Mouse (Mus musculus) cerebellum, adult 2 months (tissue): ENCODE data around the gene Ankrd11. TPM values are rescaled to one million over a fixed set of nuclear protein-coding genes. Genes with fewer than 3 reads are reported as not detected.
"Not testable (repeated sequence)": the region's sequence is repeated elsewhere in the genome, so short reads cannot be mapped to it uniquely, and the experiment has no call there.

Experiments
- DNase-seq, 2 experiments: peaks; one replicate each; pipeline ENCODE4 v3.0.0; 2021
- H3K27ac ChIP-seq: fragments of 200-500 bp; 2 replicates; pipeline ENCODE4 v1.5.1; 2012; ENCODE audit warnings: low read length, control low read depth, inconsistent platforms; ENCODE audit not compliant: insufficient read depth
- H3K27me3 ChIP-seq: fragments of 200-500 bp; 2 replicates; pipeline ENCODE4 v1.6.1; 2012; ENCODE audit warnings: inconsistent platforms, mild to moderate bottlenecking, low read length, moderate library complexity; ENCODE audit not compliant: control insufficient read depth, insufficient read depth
- H3K4me1 ChIP-seq: fragments of 200-500 bp; 2 replicates; pipeline ENCODE4 v1.6.1; 2011; ENCODE audit warnings: low read length; ENCODE audit not compliant: control insufficient read depth, insufficient read depth
- H3K4me3 ChIP-seq: fragments of 200-500 bp; replicated peaks from 2 replicates; pipeline ENCODE3; 2011; ENCODE audit warnings: mild to moderate bottlenecking, low read depth, low read length, control low read depth; ENCODE audit not compliant: insufficient read depth
- CTCF ChIP-seq: fragments of 200-500 bp; IDR thresholded peaks from 2 replicates; pipeline ENCODE4 v1.5.1; 2011; ENCODE audit warnings: low read depth, mild to moderate bottlenecking, control low read depth, low read length, moderate library complexity, borderline replicate concordance; ENCODE audit not compliant: insufficient read depth
- POLR2A ChIP-seq: fragments of 200-500 bp; IDR thresholded peaks from 2 replicates; pipeline ENCODE4 v1.6.1; 2011; ENCODE audit warnings: low read length, control low read depth, borderline replicate concordance; ENCODE audit not compliant: insufficient read depth
- WGBS: fragments of 180-500 bp; shearing (Covaris S2); methylation state at CpG from one replicate; pipeline ENCODE4 v1.1.7; 2018; 5-methylcytosine and 5-hydroxymethylcytosine counted together
- polyA plus RNA-seq: library from polyadenylated mRNA; depleted of rRNA; stranded (reverse); fragments of >200 nt; gene quantifications from 2 replicates; pipeline ENCODE4 v1.2.3, GENCODE M21; 2012

Gene Ankrd11
- polyA plus RNA-seq, 1 experiment: 105 TPM

DNA sequence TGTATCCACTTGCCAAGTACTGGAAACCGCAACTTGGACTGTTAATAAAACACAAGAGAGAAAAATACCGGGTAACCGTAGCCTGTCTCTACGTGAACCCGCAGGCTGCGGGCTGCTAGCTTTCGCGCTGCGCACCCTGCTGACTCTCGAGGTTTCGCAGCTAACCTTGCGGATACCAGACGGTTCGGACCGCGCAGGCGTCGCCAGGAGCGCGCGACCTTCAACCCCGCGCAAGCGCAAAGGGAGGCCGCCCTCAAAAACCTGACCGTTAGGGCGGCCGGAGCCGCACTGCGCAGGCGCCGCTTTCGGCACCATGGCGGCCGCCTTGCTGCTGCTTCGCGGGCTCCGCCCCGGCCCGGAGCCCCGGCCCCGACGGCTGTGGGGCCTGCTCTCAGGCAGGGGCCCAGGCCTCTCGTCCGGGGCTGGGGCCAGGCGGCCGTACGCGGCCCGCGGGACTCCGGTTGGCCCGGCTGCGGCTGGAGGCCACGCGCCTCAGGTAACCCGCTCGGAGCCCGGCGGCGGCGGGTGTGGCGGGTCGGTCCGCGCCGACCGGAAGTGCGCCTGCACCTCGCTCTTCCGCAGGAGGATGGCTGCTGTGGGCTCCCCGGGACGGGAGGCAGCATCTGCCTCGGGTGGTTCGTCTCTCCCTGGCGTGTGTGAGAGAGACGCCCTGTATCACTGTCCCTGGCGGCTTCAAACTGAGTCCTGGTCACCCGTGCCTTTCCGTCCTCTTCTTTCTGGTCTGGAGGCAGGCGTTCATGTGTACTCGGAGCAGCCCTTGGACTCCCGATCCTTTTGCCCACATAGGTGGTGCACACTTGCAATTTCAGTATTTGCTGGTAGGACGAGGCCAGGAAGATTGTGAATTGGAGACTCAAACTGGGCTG lies 23.4 kb upstream of the Ankrd11 start:
- H3K27ac ChIP-seq: peak overlapping the region; percentile 87
- DNase-seq: peak; percentile 95 to 97
- H3K27me3 ChIP-seq: no peaks in the 10 kb centered on the region
- peaks cover 9% of the 10 kb centered on the region; the same call in 1 of the 2 replicates for H3K4me1 ChIP-seq
- TF ChIP-seq POLR2A (peak; percentile 90), CTCF (peak; percentile 40; the same call in 1 of the 2 replicates)
- H3K4me3 ChIP-seq: peak overlapping the region; percentile 93
- WGBS: under 1% methylated on average over 81 of the region's 84 CpGs

GRCm38 (mm10) chr8:123064809-123065213 lies 22.7 kb upstream of the Ankrd11 start:
- no peak for DNase-seq
- no peak for TF ChIP-seq CTCF
- Histone ChIP-seq H3K4me3 (peak overlapping the region; percentile 93), H3K27ac (peak overlapping the region; percentile 87), H3K4me1 (peaks cover 9% of the 10 kb centered on the region), H3K27me3 (no peaks in the 10 kb centered on the region)
- WGBS: 1% methylated on average over 14 of the region's 14 CpGs

- TF ChIP-seq CTCF (no peak), POLR2A (no peak)
- no peaks in the 10 kb centered on the region for H3K27me3 ChIP-seq
- peaks cover 9% of the 10 kb centered on the region for H3K4me1 ChIP-seq
- H3K27ac ChIP-seq: peak overlapping the region; percentile 87; the same call in 1 of the 2 replicates
- DNase-seq: no peak
- H3K4me3 ChIP-seq: no peak overlapping the region
- 63% methylated on average over 4 of the region's 4 CpGs for WGBS
Measured at GRCm38 (mm10) chr8:123064072-123064471, 22.0 kb upstream of the Ankrd11 start.

DNA sequence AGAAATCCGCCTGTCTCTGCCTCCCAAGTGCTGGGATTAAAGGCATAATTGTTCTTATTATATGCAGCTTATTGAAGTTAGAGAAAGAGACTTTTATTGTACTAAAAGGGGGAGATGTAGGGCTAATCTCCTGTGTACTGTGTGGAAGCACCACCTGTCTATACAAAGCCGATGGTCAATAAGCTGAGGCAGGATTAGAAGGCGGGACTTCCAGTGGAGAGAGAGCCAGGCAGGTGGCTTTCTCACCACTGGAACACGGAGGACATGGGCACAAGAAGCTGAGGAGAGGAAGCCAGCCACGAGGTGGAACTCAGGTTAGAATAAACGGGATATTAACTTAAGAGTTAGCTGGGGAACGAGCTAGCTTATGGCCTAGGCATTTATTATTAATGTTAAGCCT lies 20.6 kb upstream of the Ankrd11 start, which contains the start of gene Spg7:
Gene Spg7 (plus strand): TSS at position 222 of the 400 bp plus-strand sequence.
- H3K4me3 ChIP-seq: no peak within 1 kb of the TSS
- no peak within 1 kb of the TSS for H3K27ac ChIP-seq
- WGBS: 79% methylated on average over 7 of the region's 7 CpGs
- DNase-seq: no peak
- H3K4me1 ChIP-seq: peaks cover 9% of the 10 kb centered on the region
- H3K27me3 ChIP-seq: no peaks in the 10 kb centered on the region
- TF ChIP-seq CTCF (no peak), POLR2A (no peak)

GRCm38 (mm10) chr8:123051458-123051857 lies 9.4 kb upstream of the Ankrd11 start:
- no peak overlapping the region for H3K27ac ChIP-seq
- TF ChIP-seq CTCF (no peak), POLR2A (no peak)
- no peaks in the 10 kb centered on the region for H3K4me1 ChIP-seq
- 76% methylated on average over 5 of the region's 5 CpGs for WGBS
- no peak for DNase-seq
- no peak overlapping the region for H3K4me3 ChIP-seq
- no peaks in the 10 kb centered on the region for H3K27me3 ChIP-seq

GRCm38 (mm10) chr8:123048402-123048801 lies 6.3 kb upstream of the Ankrd11 start:
- no peaks in the 10 kb centered on the region for H3K27me3 ChIP-seq
- 87% methylated on average over 7 of the region's 7 CpGs for WGBS
- TF ChIP-seq POLR2A: no peak
- TF ChIP-seq CTCF: no peak

GRCm38 (mm10) chr8:123047827-123048226 lies 5.8 kb upstream of the Ankrd11 start:
- Histone ChIP-seq H3K27me3 (no peaks in the 10 kb centered on the region), H3K27ac (no peak overlapping the region), H3K4me1 (no peaks in the 10 kb centered on the region), H3K4me3 (no peak overlapping the region)
- TF ChIP-seq POLR2A (no peak), CTCF (no peak)
- WGBS: 88% methylated on average over 7 of the region's 7 CpGs
- DNase-seq: no peak

More at GRCm38 (mm10) chr8:123048402-123048801, 6.3 kb upstream of the Ankrd11 start:
- H3K4me1 ChIP-seq: no peaks in the 10 kb centered on the region
- H3K27ac ChIP-seq: no peak overlapping the region
- H3K4me3 ChIP-seq: no peak overlapping the region
- DNase-seq: no peak

DNA sequence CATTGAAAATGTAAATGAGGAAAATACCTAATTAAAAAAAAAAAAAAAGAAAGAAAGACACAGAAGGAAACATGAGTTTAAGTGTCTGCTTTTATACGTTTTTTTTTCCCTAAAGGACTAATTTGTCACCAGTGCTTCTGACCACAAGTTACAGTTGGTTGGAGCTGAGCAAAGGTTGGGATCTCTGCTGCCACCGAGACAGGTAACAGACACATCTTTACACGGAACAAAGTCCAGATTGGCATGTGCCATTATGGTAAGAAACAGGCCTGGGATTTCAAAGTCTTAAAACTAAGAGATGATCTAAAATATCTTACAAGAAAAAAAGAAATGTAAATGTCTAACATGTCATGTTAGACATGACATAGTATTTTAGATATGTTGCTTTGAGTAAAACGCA lies 4.6 kb upstream of the Ankrd11 start:
- WGBS: 86% methylated on average over 4 of the region's 4 CpGs
- H3K27me3 ChIP-seq: no peaks in the 10 kb centered on the region
- H3K4me3 ChIP-seq: no peak overlapping the region
- TF ChIP-seq POLR2A (no peak), CTCF (no peak)
- H3K4me1 ChIP-seq: no peaks in the 10 kb centered on the region
- no peak overlapping the region for H3K27ac ChIP-seq
- no peak for DNase-seq

DNA sequence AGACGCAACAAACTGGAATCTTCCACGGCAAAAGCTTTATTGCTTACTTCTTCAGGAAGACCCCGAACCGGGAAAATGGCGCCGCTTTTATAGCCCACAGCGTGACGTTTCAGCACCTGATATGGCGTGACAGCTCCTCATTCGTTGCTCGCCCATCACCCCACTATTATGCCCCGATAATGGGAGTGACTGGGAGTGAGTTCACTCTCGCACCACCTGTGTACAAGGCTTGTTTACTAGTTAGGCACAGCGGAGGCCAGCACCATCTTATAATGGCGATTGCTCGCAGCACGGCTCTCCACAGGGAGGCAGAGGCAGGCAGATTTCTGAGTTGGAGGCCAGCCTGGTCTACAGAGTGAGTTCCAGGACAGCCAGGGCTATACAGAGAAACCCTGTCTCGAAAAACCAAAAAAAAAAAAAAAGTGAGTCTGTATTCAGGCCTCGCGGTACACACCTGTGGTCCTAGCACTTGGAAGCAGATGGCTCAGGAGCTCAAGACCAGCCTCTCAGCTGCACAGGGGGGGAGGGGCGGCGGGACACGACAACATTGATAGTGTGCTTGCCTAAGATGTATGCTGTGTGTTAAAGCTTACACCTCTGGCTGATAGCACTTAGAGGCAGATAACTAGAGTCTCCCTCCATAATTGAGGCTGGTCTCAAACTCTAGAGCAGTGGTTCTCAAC lies 2.8 kb upstream of the Ankrd11 start:
- not testable (repeated sequence) for DNase-seq, H3K4me3 ChIP-seq, H3K27ac ChIP-seq, H3K4me1 ChIP-seq, H3K27me3 ChIP-seq
- WGBS: 88% methylated on average over 23 of the region's 23 CpGs
